Mouse (Mus musculus) heart, embryonic 11.5 days (tissue): Measurements from ENCODE around the gene Gjc2. TPM values are rescaled to one million over a fixed set of nuclear protein-coding genes. Genes with fewer than 3 reads are reported as not detected.
"Not testable (repeated sequence)": the region's sequence is repeated elsewhere in the genome, so short reads cannot be mapped to it uniquely, and the experiment has no call there.

Source experiments
- ATAC-seq: fragments of 200-750 bp; cut with Nextera tagmentation; replicated peaks from 2 replicates; pipeline ENCODE4 v1.8.0; 2017; ENCODE audit warnings: moderate library complexity; ENCODE audit not compliant: insufficient number of reproducible peaks, low FRiP score, low TSS enrichment
- H3K27ac ChIP-seq: fragments of 300-500 bp; sonication (generic); 2 replicates; pipeline ENCODE4 v1.5.1; 2014; ENCODE audit warnings: mild to moderate bottlenecking, low read depth, low read length
- H3K27me3 ChIP-seq: fragments of 300-500 bp; sonication (generic); 2 replicates; pipeline ENCODE4 v1.6.1; 2014; ENCODE audit warnings: mild to moderate bottlenecking, low read length, mixed read lengths; ENCODE audit not compliant: control insufficient read depth, insufficient read depth
- H3K36me3 ChIP-seq: fragments of 300-500 bp; sonication (generic); 2 replicates; pipeline ENCODE4 v1.6.1; 2014; ENCODE audit warnings: mild to moderate bottlenecking, low read length, moderate library complexity, mixed read lengths; ENCODE audit not compliant: control insufficient read depth, insufficient read depth
- H3K4me1 ChIP-seq: fragments of 300-500 bp; sonication (generic); 2 replicates; pipeline ENCODE4 v1.6.1; 2014; ENCODE audit warnings: low read length; ENCODE audit not compliant: control insufficient read depth, insufficient read depth
- H3K4me2 ChIP-seq: fragments of 300-500 bp; sonication (generic); 2 replicates; pipeline ENCODE4 v1.6.1; 2014; ENCODE audit warnings: mild to moderate bottlenecking, moderate library complexity
- H3K4me3 ChIP-seq: fragments of 300-500 bp; sonication (generic); 2 replicates; pipeline ENCODE4 v1.5.1; 2014; ENCODE audit warnings: low read depth, low read length
- H3K9ac ChIP-seq: fragments of 300-500 bp; sonication (generic); 2 replicates; pipeline ENCODE4 v1.6.1; 2014; ENCODE audit warnings: mild to moderate bottlenecking, low read depth, low read length, moderate library complexity
- H3K9me3 ChIP-seq: fragments of 300-500 bp; sonication (generic); replicated peaks from 2 replicates; pipeline ENCODE4 v1.6.1; 2016; ENCODE audit warnings: low read length; ENCODE audit not compliant: control insufficient read depth
- WGBS: fragments of 180-500 bp; shearing (Covaris S2); extraction: QIAGEN DNeasy Blood & Tissue Kit; methylation state at CpG from one replicate; pipeline ENCODE4 v1.1.7; 2014; ENCODE audit not compliant: insufficient replicate concordance; 5-methylcytosine and 5-hydroxymethylcytosine counted together
- polyA plus RNA-seq: library from polyadenylated mRNA; unstranded; fragments of >200 nt; fragmentation: Nextera tagmentation; extraction: Ambion mirVana; gene quantifications from 2 replicates; pipeline ENCODE4 v1.2.1, GENCODE M21; 2014

The Gjc2 gene
- polyA plus RNA-seq, 1 experiment from 2014 or later, result 0.11 TPM

DNA sequence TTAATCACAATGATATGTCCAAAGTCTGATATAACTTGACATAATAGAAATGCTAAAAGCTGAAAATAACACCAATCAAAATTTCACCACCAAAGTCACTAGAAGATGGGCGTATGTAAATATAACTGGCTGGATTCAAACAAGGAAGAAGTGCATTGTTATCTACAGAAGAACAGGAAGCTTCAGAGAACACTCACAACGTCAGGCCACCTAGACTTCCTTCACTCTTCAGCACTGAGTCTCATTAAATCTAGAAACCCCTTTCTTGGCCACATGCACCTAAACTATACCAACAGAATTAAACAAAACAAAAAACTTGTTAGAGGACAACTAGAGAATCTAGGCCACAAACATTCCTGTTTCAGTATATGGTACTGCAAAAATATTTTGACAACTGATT, 41.5 kb upstream of the Gjc2 start:
- Histone ChIP-seq H3K4me1 (peaks cover 45% of the 10 kb centered on the region), H3K9ac (no peak overlapping the region), H3K4me3 (no peak overlapping the region), H3K9me3 (no peaks in the 10 kb centered on the region), H3K36me3 (no peaks in the 10 kb centered on the region), H3K27me3 (no peaks in the 10 kb centered on the region), H3K27ac (no peak overlapping the region), H3K4me2 (no peak overlapping the region; the same call in 1 of the 2 replicates)
- no peak for ATAC-seq
- WGBS, result 34% methylated on average over 2 of the region's 2 CpGs

DNA sequence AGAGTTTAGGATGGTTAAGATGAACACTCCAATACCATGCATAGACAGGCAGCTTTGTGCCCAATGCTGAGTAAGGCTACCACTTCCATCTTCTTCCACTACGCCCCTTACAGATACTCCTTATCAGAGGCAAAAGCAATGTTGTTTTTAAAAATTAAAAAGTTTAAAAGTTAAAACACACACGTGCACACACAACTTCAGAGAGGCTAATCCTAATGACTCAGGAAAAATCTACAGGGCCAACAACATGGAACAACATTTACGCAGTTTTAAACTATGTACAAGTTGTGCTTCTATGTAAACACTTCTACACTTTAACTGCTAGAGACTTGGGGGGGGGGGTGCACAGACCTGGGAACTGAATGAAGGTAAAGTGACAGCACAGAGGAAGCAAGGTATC, 41.0 kb upstream of the Gjc2 start:
- no peak overlapping the region for H3K4me3 ChIP-seq
- H3K27me3 ChIP-seq, result no peaks in the 10 kb centered on the region
- no peaks in the 10 kb centered on the region for H3K9me3 ChIP-seq
- H3K36me3 ChIP-seq, result 0 out of 2 replicates have a peak, but pooled peaks cover under 1% of the 10 kb centered on the region
- no peak overlapping the region for H3K27ac ChIP-seq
- no peak for ATAC-seq
- no peak overlapping the region for H3K9ac ChIP-seq
- H3K4me2 ChIP-seq, result no peak overlapping the region; the same call in 1 of the 2 replicates
- 80% methylated on average over 3 of the region's 3 CpGs for WGBS
- peaks cover 45% of the 10 kb centered on the region for H3K4me1 ChIP-seq

DNA sequence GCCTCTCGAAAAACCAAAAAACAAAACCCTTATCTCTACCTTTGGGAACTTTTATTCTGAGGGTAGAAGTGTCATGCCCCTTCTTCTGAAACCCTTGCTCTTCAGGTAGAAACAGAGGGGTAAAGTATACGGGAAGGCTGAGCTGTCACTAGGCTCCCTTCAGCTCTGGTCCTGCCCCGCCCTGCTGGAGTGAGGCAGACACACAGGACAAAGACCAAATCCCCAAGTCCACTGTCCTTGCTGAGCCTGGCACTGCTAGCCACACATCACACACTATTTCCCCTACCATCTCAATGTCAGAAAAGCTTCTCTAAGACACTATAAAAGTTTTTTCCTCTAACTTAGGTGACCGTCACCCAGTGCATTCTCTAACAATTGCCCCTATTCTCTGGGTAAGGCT, 39.3 kb upstream of the Gjc2 start:
- Histone ChIP-seq H3K9ac (no peak overlapping the region), H3K27me3 (no peaks in the 10 kb centered on the region), H3K9me3 (no peaks in the 10 kb centered on the region), H3K36me3 (0 out of 2 replicates have a peak, but pooled peaks cover 3% of the 10 kb centered on the region), H3K4me3 (no peak overlapping the region), H3K27ac (no peak overlapping the region), H3K4me2 (no peak overlapping the region), H3K4me1 (peaks cover 51% of the 10 kb centered on the region)
- WGBS, result 82% methylated on average over 4 of the region's 4 CpGs
- ATAC-seq, result no peak

DNA sequence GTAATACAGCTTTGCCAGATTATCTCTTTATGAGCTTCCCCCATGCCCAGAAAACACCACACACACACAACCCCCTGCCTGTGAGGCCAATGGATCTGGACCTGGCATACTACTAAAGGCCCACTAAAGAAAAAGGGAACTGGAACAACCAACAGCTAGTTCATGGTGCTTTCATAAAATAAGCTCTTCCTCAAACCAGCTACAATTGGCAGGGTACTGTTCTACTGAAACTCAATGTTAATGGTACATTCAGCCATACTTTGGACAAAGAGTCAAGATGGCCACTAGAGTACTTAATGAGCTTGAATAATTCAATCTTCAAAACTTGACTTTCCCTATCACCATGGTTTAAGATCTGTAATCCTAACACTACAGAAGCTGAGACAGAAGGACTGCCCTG, 38.6 kb upstream of the Gjc2 start:
- Histone ChIP-seq H3K27ac (no peak overlapping the region), H3K27me3 (no peaks in the 10 kb centered on the region), H3K4me2 (no peak overlapping the region), H3K4me3 (no peak overlapping the region), H3K9me3 (no peaks in the 10 kb centered on the region), H3K4me1 (peaks cover 54% of the 10 kb centered on the region), H3K9ac (no peak overlapping the region), H3K36me3 (0 out of 2 replicates have a peak, but pooled peaks cover 3% of the 10 kb centered on the region)
- ATAC-seq, result no peak

DNA sequence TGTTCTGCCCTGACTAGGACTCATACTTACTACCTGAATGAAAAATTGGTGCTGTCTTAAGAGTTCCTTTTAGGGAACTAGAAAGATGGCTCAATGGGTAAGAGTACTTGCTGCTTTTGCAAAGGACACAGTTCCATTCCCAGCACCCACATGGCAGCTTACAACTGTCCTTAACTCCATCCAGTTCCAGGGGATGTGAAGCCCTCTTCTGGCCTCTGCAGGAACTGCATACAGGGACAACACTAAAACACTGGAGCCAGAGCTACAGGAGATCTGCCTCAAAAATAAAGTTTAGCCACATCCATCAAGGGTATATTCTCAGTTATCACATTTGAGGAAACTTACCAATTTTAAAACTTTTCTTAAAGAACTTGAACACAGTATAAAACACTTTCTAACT, 36.1 kb upstream of the Gjc2 start:
- Histone ChIP-seq H3K4me2 (no peak overlapping the region), H3K4me1 (peaks cover 32% of the 10 kb centered on the region), H3K27me3 (no peaks in the 10 kb centered on the region), H3K36me3 (0 out of 2 replicates have a peak, but pooled peaks cover 8% of the 10 kb centered on the region), H3K27ac (no peak overlapping the region), H3K9ac (no peak overlapping the region), H3K4me3 (no peak overlapping the region), H3K9me3 (no peaks in the 10 kb centered on the region)
- ATAC-seq, result no peak

DNA sequence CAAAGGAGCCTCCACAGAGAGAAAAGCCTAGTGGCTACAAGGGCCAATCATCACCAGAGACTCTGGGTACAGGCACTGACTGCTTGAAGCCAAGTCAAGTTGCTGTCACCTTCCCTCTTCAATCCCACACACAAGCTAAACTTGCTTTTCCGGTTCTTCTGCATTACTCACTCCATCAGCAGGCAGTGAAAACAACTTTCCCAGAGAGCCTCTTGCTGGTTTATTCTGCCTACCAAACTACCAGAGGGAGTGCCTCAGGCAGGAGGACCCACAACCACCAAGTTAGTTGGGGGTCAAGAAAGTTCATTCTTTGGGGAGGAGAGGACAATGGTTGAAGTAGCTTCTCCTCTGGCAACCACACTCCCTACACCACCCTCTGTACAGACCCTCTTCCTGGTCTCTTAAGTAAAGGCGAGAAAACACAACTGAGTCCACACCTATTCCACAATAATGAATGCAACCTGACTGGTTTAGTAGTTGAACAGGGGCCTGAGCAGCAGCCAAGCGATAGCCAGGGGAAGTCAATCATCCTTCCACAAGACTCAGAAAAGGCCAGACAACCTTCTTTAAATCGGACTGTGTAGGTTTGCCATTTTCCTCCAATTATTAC, 35.5 kb upstream of the Gjc2 start:
- Histone ChIP-seq H3K9me3 (no peaks in the 10 kb centered on the region), H3K9ac (no peak overlapping the region), H3K4me2 (no peak overlapping the region), H3K4me1 (peaks cover 26% of the 10 kb centered on the region), H3K27me3 (no peaks in the 10 kb centered on the region), H3K4me3 (no peak overlapping the region), H3K36me3 (0 out of 2 replicates have a peak, but pooled peaks cover 8% of the 10 kb centered on the region), H3K27ac (no peak overlapping the region)
- ATAC-seq, result no peak
- WGBS, result 77% methylated on average over 4 of the region's 4 CpGs

DNA sequence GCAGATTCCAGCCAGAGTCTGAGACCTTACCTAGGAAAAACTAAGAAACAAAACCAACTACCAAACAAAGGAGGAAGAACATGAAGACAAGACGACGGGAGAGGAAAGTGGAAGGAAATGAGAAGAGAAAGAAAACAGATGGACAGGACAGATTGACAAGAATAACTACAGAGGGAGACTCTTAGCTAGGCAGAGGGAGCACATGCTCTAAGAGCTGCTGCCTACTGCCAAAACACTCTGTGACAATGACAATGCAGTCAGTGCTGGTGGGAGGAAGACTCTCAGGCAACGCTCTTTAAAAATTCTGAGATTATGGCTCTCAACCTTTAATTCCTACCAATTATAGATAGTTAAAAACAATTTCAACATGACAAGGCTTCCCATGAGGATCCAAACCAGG, 33.9 kb upstream of the Gjc2 start:
- Histone ChIP-seq H3K4me2 (no peak overlapping the region), H3K27ac (no peak overlapping the region), H3K4me3 (no peak overlapping the region), H3K36me3 (peaks cover 11% of the 10 kb centered on the region; the same call in 1 of the 2 replicates), H3K9me3 (no peaks in the 10 kb centered on the region), H3K4me1 (peaks cover 15% of the 10 kb centered on the region), H3K9ac (no peak overlapping the region), H3K27me3 (no peaks in the 10 kb centered on the region)
- 70% methylated on average over 3 of the region's 3 CpGs for WGBS
- ATAC-seq, result no peak

DNA sequence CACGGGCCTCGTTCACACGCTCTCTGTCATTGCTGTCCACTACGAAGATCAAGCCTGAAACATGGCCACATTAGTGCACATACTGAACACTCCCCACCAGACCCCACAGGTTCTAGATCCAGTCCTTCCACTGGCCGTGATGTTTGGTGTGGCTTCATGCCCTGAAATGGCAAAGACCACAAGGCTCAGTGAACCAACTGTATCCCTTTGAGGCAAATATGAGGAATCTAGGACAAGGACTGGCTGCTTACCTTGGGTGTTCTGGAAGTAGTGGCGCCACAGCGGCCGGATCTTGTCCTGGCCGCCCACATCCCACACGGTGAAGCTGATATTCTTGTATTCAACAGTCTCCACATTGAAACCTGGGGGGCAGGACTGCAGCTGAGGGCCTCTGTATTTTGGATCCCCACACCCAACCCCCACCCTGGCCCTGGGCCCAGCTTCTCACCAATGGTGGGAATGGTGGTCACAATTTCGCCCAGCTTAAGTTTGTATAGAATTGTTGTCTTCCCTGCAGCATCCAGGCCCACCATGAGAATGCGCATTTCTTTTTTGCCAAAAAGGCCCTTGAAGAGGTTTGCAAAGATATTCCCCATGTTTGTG, 30.0 kb upstream of the Gjc2 start:
- H3K27me3 ChIP-seq, result no peaks in the 10 kb centered on the region
- no peak overlapping the region for H3K9ac ChIP-seq
- H3K9me3 ChIP-seq, result no peaks in the 10 kb centered on the region
- H3K4me3 ChIP-seq, result no peak overlapping the region
- peaks cover 11% of the 10 kb centered on the region for H3K4me1 ChIP-seq
- no peak overlapping the region for H3K27ac ChIP-seq
- no peak for ATAC-seq
- H3K36me3 ChIP-seq, result peaks cover 18% of the 10 kb centered on the region
- WGBS, result 90% methylated on average over 12 of the region's 12 CpGs
- H3K4me2 ChIP-seq, result no peak overlapping the region

DNA sequence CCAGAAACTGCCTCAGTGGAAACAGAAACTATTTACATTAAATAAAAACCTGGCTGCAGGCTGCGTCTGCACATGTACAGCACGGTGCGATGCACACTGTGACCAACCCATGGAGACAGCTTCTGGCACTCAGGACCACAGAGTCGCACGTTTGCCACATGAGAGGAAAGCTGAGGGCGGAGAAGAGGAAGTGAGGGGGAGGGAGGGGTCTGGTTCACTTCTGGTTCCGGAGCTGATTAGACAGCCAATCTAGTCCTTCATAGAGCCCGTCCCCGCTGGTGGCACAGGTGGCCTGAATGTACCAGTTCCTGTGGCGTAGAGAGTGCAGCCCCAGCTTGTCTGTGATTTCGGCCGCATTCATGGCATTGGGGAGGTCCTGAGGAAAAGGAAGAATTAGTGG, 29.3 kb upstream of the Gjc2 start:
- peaks cover 11% of the 10 kb centered on the region for H3K4me1 ChIP-seq
- not testable (repeated sequence) for H3K27ac ChIP-seq, H3K27me3 ChIP-seq, H3K9me3 ChIP-seq, H3K4me2 ChIP-seq, ATAC-seq, H3K9ac ChIP-seq, H3K4me3 ChIP-seq
- H3K36me3 ChIP-seq, result peaks cover 18% of the 10 kb centered on the region
- 68% methylated on average over 12 of the region's 12 CpGs for WGBS
